Mouse (Mus musculus) mouse trophoblast stem cell (cell line): ENCODE results near the gene Mrps7.

ENCODE experiments used
- in situ Hi-C, 2 experiments: fragments of 300-500 bp; cut with MseI, MboI; formaldehyde crosslinking; loops; 2 replicates in 1 of 2; 3 replicates in 1 of 2; pipeline ENCODE4 v1.15.1; 2025

Mrps7 gene

GRCm38 (mm10) chr11:115646439-115646838 is 42.7 kb downstream of the Mrps7 start:
- in situ Hi-C loops: loop anchor here in 1 of 2 experiments (5.0 kb wide), 1 partner anchor 66 kb away; no protein-coding TSS in a partner anchor

- in situ Hi-C loops: loop anchor here in 1 of 2 experiments (5.0 kb wide), 1 partner anchor 65 kb away; no protein-coding TSS in a partner anchor
Measured at GRCm38 (mm10) chr11:115647459-115647858, 43.7 kb downstream of the Mrps7 start.

DNA sequence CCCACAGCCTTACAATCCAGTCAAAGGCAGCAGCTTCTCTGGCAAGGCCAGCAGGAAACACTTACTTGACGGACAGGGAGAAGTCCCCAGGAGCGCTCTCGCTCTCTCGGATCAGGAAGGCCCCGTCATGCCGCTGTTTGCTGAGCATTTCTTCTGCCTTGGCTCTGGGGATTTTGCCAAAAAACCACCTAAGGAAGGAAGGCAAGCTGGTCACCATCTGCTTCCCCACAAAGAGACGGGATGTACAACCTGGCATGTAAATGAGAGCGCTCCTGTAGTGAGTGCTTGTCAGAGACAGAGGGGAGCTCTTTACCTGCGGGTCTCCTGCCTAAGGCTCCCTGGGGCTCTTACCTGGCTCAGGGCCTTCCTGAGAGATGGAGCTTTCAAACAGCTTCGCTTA is 46.0 kb downstream of the Mrps7 start:
- in situ Hi-C loops: loop anchor here in 1 of 2 experiments (5.0 kb wide), 1 partner anchor 63 kb away; no protein-coding TSS in a partner anchor

GRCm38 (mm10) chr11:115651680-115652079 is 48.0 kb downstream of the Mrps7 start:
- in situ Hi-C loops: no loop called here

- in situ Hi-C loops: no loop called here
Measured at GRCm38 (mm10) chr11:115653194-115653593, 49.5 kb downstream of the Mrps7 start.

GRCm38 (mm10) chr11:115654128-115654527 is 50.4 kb downstream of the Mrps7 start:
- in situ Hi-C loops: no loop called here
